Mouse (Mus musculus) cerebellum, adult 2 months (tissue): ENCODE measurements around the gene Prm1.

Experiments
- CTCF ChIP-seq: fragments of 200-500 bp; IDR thresholded peaks from 2 replicates; pipeline ENCODE4 v1.5.1; 2011; ENCODE audit warnings: low read depth, mild to moderate bottlenecking, control low read depth, low read length, moderate library complexity, borderline replicate concordance; ENCODE audit not compliant: insufficient read depth
- POLR2A ChIP-seq: fragments of 200-500 bp; IDR thresholded peaks from 2 replicates; pipeline ENCODE4 v1.6.1; 2011; ENCODE audit warnings: low read length, control low read depth, borderline replicate concordance; ENCODE audit not compliant: insufficient read depth

DNA sequence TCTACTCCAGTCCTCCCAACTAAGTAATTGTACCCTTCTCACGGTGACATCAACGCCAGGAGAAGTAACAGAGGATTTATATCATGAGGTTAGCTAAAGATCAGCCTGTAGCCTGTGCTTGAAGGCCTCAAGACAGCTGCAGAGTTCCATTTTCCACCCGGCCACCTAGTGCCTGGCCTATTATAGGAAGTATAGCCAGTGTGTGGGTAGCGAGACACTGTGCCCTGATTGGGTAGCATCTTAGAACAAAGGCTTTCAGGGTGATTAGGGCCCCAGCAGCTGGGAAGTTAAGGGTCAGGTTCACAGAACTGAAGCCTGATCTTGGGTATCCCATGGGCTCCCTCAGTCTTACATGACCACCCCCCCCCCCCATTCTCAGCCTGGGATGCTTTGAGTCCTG, 16.8 kb downstream of the Prm1 start:
- TF ChIP-seq CTCF (no peak), POLR2A (no peak)
